Mouse (Mus musculus): ENCODE data around the gene Stt3a.
A peak's percentile ranks its signal among the peaks of the same experiment; 100 is the strongest.

Stt3a gene

DNA sequence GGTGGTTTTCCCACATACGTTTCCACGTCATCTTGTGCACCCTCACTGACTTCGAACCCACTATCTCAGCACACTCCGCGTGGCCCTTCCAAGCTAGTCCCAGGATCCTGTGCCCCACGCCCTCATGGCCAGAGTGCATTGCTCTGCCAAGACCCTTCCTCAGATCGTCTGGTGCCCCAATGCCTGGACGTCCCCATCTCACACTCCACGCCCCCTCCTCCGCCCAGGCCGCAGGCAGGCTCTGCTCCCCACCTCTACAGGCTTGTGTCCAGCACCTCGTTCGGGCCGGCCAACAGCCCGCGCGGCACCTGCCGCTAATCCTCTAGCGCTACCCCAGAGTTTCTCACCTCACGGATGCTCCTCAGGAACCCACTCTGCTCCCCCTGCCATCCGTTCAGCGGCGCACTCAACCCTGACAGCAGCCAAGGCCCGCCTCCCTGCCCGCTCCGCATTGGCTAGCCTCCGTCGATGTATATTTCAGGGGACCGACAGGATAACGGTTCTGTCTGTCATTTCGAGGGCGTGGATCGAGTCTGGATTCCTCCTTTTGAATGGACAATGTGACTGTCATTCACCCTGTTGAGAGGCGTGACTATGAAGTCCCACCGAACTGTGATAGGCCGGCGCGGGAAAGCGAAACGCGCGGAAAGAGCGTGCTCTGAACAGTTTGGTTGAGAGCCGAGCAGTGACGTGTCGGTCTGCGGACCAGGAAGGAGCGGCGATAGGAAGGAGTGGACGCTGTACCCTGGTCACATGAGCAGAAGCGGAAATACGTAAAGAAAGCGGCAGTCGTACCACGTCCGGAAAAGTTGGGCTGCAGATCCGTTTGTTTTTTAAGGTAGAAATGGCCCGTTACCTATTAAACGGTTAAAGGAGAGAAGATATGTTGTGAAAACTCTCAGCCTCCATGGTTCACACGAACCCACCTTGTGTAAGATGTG, at the start of gene Stt3a:
Stt3a (minus strand) TSS at position 477 of the 941 bp plus-strand sequence.
- peak; percentile 99 for DNase-seq (ENCODE audit: extremely low read depth, low read depth, low spot score)

DNA sequence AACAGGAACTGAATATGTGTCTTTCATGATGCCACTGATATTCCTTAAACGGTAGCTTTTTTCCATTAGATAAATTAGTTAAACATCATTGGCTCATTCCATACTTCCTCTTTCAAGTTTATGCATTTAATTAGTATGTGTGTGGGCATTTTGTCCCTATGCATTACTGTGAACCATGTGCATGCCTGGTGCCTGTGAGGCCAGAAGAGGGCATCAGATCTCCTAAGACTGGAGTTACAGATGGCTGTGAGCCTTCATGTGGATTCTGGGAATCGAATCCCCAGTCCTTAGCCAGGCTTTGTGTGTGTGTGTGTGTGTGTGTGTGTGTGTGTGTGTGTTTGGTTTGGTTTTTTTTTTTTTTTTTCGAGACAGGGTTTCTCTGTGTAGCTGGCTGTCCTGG, 47.0 kb upstream of the Stt3a start:
- no peak for DNase-seq (ENCODE audit: extremely low read depth, low read depth, low spot score)

GRCm38 (mm10) chr9:36808126-36808785, 40.8 kb upstream of the Stt3a start:
- DNase-seq (ENCODE audit: extremely low read depth, low read depth, low spot score) = no peak

DNA sequence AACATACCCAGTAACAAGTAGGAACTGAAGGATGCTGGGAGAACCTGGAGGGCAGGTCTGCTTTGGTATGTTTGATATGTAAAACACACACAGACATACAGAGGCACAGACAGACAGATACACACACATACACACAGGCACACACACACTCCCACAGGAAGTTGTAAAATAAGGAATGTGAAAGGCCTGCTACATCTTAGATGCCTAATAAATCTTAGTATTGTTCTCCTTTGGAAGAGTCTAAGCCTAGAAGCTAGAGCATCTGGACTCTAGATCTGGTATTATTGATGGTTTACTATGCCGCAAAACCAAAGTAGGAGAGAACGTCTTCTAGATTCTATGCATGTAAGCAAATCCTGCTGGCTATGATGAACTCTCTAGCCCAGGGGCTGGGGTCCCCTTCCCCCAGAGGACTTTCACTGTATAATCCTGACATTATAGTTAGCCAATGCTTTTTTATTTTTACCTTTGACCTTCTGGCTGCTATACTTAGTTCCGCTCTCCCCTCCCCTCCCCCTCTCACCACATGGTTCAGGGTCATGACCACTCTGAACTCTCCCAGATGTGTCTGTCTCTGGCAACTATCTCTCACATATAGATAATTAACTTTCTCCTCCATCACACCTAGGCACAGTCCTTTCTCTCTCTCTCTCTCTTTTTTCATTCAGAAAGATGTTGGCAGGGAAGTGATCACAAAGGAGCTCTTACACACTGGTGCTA, 37.9 kb upstream of the Stt3a start:
- DNase-seq (ENCODE audit: extremely low read depth, low read depth, low spot score) = no peak

GRCm38 (mm10) chr9:36803926-36804325, 36.4 kb upstream of the Stt3a start:
- DNase-seq (ENCODE audit: extremely low read depth, low read depth, low spot score) = no peak

DNA sequence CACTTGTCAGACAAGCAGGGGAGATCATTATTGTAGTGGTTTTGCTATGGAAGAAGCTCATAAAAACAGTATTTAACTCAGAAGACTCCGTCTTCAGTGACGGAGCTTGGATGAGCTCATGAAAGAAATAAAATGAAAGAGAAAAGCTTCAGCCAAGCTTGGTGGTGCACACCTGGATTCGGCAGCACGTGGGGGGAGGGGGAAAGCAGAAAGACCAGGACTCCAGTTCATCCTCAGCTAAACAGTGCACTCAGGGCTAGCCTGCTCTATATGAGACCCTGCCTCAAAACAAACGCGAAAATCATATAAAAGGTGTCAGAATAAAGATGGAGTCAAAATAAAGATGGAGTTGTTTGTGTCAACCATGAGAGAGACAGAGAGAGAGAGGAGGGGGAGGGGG, 35.9 kb upstream of the Stt3a start:
- DNase-seq (ENCODE audit: extremely low read depth, low read depth, low spot score) = no peak

DNA sequence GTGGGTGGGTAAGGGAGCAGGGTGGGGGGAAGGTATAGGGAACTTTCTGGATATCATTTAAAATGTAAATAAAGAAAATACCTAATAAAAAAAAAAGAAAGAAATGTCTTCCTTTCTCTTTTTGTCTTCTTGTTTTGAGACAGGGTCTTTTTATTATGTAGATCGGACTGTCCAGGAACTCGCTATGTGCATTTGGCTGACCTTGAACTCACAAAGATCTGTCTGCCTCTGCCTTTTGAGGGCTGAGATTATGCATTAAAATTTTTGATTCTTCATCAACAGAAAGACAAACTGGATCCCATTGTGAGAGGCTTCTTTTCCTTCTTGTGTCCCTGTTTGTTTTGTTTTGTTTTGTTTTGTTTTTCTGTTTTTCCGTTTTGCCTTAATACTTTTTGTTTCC, 35.5 kb upstream of the Stt3a start:
- DNase-seq (ENCODE audit: extremely low read depth, low read depth, low spot score) = no peak

DNA sequence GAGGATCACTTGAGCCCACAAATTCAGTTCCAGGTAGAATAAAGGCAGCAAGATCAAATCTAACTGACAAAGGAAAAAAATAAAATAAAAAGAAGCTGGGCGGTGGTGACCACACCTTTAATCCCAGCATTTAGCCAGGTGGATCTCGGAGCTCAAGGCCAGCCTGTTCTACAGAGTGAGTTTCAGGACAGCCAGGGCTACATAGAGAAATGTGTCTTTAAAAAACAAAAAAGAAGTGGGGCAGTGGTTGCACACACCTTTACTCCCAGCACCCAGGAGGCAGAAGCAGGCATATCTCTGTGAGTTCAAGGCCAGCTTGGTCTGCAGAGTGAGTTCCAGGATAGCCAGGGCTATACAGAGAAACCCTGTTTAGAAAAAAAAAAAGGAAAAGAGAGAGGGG, 34.5 kb upstream of the Stt3a start:
- DNase-seq (ENCODE audit: extremely low read depth, low read depth, low spot score) = no peak

- no peak for DNase-seq (ENCODE audit: extremely low read depth, low read depth, low spot score)
Observed at GRCm38 (mm10) chr9:36796781-36797555, 29.5 kb upstream of the Stt3a start, which contains the start of gene Ei24. Ei24 (minus strand) TSS chr9:36797393.

DNA sequence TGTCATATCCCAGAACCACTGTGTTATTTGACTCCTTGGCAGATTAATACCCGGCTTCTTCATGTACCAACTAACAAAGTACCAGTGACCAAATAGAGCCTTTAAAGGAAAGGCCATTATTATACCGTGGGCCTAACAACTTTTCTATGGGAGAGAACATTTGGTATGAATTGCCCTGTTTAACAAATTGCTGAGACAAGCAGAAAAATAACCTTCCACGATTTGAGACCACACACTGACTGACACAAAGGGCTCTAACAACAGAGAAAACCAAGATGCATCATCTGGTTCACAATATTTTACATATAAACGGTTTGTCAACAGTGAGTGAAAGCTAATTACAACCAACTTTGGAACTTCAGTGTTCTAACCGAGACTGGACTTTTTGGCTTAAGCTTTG, 28.7 kb upstream of the Stt3a start:
- DNase-seq (ENCODE audit: extremely low read depth, low read depth, low spot score) = no peak

- DNase-seq (ENCODE audit: extremely low read depth, low read depth, low spot score) = peak; percentile 28
Observed at GRCm38 (mm10) chr9:36795556-36795955, 28.1 kb upstream of the Stt3a start.

DNA sequence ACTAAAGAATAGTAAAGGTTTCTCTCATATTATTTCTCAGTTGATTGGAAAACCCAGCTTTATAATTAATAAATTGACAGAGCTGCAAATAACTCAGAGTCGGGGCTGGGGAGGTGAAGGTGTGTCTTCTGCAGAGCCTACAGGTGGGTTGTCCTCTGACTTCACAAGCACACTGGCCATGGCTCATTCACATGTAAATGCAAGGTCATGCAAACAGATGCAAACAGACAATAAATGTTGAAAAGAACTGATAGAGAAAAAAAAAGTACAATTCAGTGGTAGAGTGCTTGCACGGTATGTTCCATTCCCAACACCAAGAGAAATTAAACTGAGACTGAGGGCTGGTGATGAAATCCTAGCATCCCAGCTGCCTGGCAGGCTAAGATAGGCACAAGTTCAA, 27.0 kb upstream of the Stt3a start:
- no peak for DNase-seq (ENCODE audit: extremely low read depth, low read depth, low spot score)

DNA sequence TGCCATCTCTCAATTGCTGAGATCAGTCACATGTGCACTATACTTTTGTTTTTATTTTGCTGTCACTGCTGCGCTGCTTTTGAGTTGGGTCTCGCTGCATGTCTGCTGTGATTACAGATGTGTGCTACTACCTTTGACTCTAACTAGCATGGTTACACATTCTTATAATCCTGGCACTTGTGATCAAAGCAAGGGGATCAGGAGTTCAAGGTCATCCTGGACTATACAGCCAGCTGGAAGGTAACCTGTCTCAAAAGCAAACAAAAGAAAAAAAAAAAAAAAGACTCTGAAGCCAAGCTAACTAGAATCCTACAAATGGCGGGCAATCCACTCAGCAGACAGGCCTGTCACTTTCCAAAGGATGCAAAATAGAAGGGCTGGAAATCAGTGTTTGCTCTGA, 24.7 kb upstream of the Stt3a start:
- DNase-seq (ENCODE audit: extremely low read depth, low read depth, low spot score) = no peak

GRCm38 (mm10) chr9:36783921-36784320, 16.4 kb upstream of the Stt3a start:
- DNase-seq (ENCODE audit: extremely low read depth, low read depth, low spot score) = no peak

DNA sequence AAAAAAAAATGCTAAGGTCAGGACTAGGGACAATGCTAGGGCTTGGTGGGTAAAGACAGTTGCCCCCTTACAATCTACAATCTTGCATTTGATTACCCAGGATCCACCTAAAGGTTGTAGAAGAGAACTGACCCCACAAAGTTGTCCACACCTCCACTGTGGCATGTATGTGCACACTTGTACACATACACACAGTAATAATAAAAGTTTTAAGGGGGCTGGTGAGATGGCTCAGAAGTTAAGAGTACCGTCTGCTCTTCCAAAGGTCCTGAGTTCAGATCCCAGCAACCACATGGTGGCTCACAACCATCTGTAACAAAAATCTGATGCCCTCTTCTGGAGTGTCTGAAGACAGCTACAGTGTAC, 1.6 kb upstream of the Stt3a start:
- no peak for DNase-seq (ENCODE audit: extremely low read depth, low read depth, low spot score)

GRCm38 (mm10) chr9:36768156-36769047, 923 bp upstream of the Stt3a start:
- no peak for DNase-seq (ENCODE audit: extremely low read depth, low read depth, low spot score)

DNA sequence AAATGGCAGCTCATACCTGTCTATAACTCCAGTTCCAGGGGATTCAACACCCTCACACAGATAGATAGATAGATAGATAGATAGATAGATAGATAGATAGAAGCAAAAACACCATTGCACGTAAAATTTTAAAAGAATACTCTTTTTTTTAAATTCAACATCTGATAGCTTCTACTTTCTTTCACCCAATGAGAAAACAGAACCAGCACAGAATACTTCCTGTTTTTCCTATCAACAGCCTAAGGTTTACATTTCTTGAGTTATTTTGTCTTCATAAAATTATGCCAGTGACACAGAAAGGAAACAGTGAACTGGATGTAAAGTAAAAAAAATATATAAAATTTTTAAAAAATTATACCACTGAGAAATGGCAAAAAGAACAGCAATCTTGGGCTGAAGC, 3.1 kb downstream of the Stt3a start:
- no peak for DNase-seq (ENCODE audit: extremely low read depth, low read depth, low spot score)

- peak; percentile 18 for DNase-seq (ENCODE audit: extremely low read depth, low read depth, low spot score)
Observed at GRCm38 (mm10) chr9:36727034-36727755, 40.3 kb downstream of the Stt3a start, which contains the start of gene Chek1. Chek1 (minus strand) TSS chr9:36727065.
